Mouse (Mus musculus): ENCODE data around the gene Prickle2. TPM values are rescaled to one million over a fixed set of nuclear protein-coding genes. Genes with fewer than 3 reads are reported as not detected.

The Prickle2 gene
- polyA plus RNA-seq, 1 experiment, result 23.6 TPM

DNA sequence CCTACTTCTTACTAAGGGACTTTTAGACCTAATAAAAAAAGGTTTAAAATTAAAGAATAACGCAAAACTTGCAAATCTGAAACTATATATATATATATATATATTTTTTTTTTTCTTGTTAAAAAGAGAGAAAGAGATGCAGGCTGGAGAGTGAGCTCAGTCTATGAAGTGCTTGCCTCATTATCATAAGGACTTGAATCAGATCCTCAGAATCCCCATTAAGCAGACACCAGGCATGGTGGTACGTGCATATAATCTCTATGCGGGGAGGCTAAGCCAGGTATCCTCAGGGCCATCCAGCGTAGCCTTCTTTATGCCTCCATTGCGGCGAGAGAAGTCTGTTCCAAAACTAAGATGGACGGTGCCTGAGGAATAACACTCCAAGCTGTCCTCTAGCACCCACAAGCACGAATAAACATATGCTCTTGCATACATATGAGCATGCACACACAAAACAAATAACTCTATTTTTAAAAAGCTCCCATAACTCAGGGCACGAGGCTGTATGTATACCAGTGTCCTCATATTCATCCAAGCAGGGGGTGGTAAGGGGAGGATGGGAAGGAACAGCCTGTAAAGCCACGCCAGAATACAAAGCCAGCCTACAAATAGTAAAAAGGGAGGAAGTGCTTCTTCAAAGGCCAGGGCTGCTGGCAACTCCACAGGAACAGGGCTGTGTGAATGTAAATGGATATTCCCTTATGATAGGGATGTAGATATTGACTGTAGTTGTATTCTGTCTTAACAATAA, 358.5 kb downstream of the Prickle2 start:
- WGBS, result 75% methylated on average over 10 of the region's 10 CpGs
- DNase-seq, result no peak
- no peak for TF ChIP-seq CTCF (IDR thresholded peaks at IDR 0.05; ENCODE audit: insufficient read depth, low read length)
- no peak for TF ChIP-seq POLR2A (IDR thresholded peaks at IDR 0.05; ENCODE audit: borderline replicate concordance, extremely low read depth, low read depth, low read length)
- Histone ChIP-seq H3K4me1 (ENCODE audit: control insufficient read depth, insufficient read depth, low read length) (no peaks in the 10 kb centered on the region), H3K4me3 (replicated peaks; ENCODE audit: extremely low read depth, low read depth, low read length) (no peak overlapping the region)

DNA sequence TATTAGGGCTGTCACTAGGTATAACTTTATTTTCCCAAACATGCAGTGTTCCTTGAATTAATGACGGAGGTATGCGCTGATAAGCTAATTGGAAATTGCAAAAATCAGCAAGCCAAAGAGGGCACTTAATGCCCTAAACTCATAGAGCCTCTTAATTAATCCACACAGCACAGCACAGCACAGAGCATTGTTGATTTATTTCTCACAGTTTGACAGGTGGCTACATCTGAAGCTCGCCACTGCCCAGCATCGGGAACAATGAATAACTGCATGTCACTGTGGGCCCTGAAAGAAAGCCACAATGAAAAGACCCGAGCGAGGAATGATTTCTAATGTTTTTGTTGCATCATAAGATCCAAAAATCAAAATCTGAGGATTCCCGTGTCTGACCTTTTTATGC, 359.2 kb downstream of the Prickle2 start:
- no peak overlapping the region for H3K4me3 ChIP-seq (replicated peaks; ENCODE audit: extremely low read depth, low read depth, low read length)
- H3K4me1 ChIP-seq (ENCODE audit: control insufficient read depth, insufficient read depth, low read length), result no peaks in the 10 kb centered on the region
- WGBS, result 76% methylated on average over 7 of the region's 7 CpGs
- TF ChIP-seq CTCF (IDR thresholded peaks at IDR 0.05; ENCODE audit: insufficient read depth, low read length), result no peak
- TF ChIP-seq POLR2A (IDR thresholded peaks at IDR 0.05; ENCODE audit: borderline replicate concordance, extremely low read depth, low read depth, low read length), result no peak
- DNase-seq, result no peak

DNA sequence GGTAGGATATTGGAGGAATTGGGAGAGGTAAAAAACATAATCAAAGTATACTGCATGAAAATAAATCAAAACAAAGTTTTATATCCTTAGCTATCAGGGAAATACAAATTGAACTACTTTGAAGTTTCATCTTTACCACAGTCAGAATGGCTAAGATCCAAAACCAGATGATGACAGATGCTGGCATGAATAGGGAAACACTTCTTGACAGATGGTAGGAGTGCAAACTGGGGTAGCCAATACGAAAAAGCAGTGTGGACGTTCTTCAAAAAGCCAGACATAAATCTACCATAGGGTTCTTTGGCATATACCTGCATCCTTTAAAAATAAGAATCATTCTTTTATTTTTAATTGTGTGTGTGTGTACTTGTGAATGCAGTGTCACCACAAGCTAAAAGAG, 360.8 kb downstream of the Prickle2 start:
- WGBS, result 67% methylated on average over 2 of the region's 2 CpGs
- Histone ChIP-seq H3K4me1 (ENCODE audit: control insufficient read depth, insufficient read depth, low read length) (no peaks in the 10 kb centered on the region), H3K4me3 (replicated peaks; ENCODE audit: extremely low read depth, low read depth, low read length) (no peak overlapping the region)
- no peak for TF ChIP-seq POLR2A (IDR thresholded peaks at IDR 0.05; ENCODE audit: borderline replicate concordance, extremely low read depth, low read depth, low read length)
- TF ChIP-seq CTCF (IDR thresholded peaks at IDR 0.05; ENCODE audit: insufficient read depth, low read length), result no peak
- no peak for DNase-seq

DNA sequence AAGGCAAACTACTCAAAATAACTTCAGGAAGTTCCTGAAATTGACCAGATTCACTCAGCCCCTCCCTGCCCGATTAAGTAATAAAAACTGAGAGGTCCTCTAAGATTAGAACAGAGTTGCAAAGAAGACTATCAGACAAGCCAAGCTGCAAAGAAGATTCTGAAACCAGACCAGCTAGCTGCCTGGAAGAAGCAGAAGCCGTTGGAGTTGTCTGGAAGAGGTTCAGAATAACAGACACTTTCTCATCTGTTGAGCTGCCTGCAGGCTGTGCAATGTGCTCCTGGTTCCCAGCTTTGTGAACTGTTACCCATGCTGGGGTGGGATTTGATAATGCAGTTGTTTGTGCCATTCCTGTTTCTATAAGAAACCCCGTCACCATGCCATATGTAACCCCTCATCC, 361.4 kb downstream of the Prickle2 start:
- WGBS, result 76% methylated on average over 3 of the region's 3 CpGs
- Histone ChIP-seq H3K4me3 (replicated peaks; ENCODE audit: extremely low read depth, low read depth, low read length) (no peak overlapping the region), H3K4me1 (ENCODE audit: control insufficient read depth, insufficient read depth, low read length) (no peaks in the 10 kb centered on the region)
- no peak for TF ChIP-seq POLR2A (IDR thresholded peaks at IDR 0.05; ENCODE audit: borderline replicate concordance, extremely low read depth, low read depth, low read length)
- TF ChIP-seq CTCF (IDR thresholded peaks at IDR 0.05; ENCODE audit: insufficient read depth, low read length), result no peak
- DNase-seq, result no peak

Other genes with a start within 250 kb of the Prickle2 start
- 0.08 and 0.15 TPM in 2 replicates for gene A730049H05Rik, start 110.3 kb upstream of the Prickle2 start, polyA plus RNA-seq (2012; rRNA removed)
- 0.02 TPM in 1 of 2 replicates, not detected in the other for gene Gm15737, start 163.2 kb upstream of the Prickle2 start, polyA plus RNA-seq (2012; rRNA removed)
- 6.7 and 12.2 TPM in 2 replicates for gene Adamts9, start 237.3 kb upstream of the Prickle2 start, polyA plus RNA-seq (2012; rRNA removed)

All from lung, adult 2 months (tissue).